Mouse (Mus musculus): ENCODE measurements at regions not wholly inside any gene's neighbourhood (a gene's known extent, or its start where the extent isn't known, plus 50 kb on each side); places are given as distances from the start of the nearest gene placed in this dataset.

DNA sequence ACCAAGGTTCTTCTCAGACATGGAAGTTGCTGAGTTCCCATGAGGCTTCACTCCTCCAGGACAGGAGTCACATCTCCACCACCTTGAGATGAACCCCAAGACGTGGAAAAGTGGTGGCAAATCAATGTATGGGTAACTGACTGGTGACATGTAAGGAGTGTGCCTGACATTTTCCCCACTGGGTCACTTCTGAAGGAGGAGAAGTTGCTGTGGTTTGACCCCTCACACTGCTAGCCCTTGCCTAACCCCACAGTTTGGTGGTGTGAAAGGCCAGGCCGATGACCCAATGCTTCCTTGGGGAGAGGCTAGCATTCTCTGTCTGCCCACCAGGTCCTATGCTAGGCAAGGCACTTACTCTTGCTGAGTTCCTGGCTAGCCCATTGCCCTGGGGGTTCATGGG lies 242.4 kb downstream of the 4933412E24Rik start:
- TF ChIP-seq EP300 (IDR thresholded peaks at IDR 0.05; ENCODE audit: low read depth) (no peak), CTCF (IDR thresholded peaks at IDR 0.05; ENCODE audit: low read depth) (no peak)

Data from liver, postnatal 0 days (tissue).